Mouse (Mus musculus) embryonic facial prominence, embryonic 15.5 days (tissue): ENCODE measurements around the gene Nol3. TPM values are rescaled to one million over a fixed set of nuclear protein-coding genes. Genes with fewer than 3 reads are reported as not detected.
"Not testable (repeated sequence)": the region's sequence is repeated elsewhere in the genome, so short reads cannot be mapped to it uniquely, and the experiment has no call there.

Experiments used
- ATAC-seq: fragments of 200-750 bp; cut with Nextera tagmentation; 2 replicates; pipeline ENCODE4 v1.8.0; 2017; ENCODE audit warnings: low read depth, moderate TSS enrichment; ENCODE audit not compliant: insufficient number of reproducible peaks, low FRiP score, low TSS enrichment
- H3K27ac ChIP-seq: fragments of 300-500 bp; sonication (generic); replicated peaks from 2 replicates; pipeline ENCODE4 v1.5.1; 2015; ENCODE audit warnings: mild to moderate bottlenecking, inconsistent platforms
- H3K27me3 ChIP-seq: fragments of 300-500 bp; sonication (generic); 2 replicates; pipeline ENCODE4 v1.6.1; 2015; ENCODE audit warnings: inconsistent platforms
- H3K36me3 ChIP-seq: fragments of 300-500 bp; sonication (generic); 2 replicates; pipeline ENCODE4 v1.6.1; 2015; ENCODE audit warnings: mild to moderate bottlenecking, inconsistent platforms
- H3K4me1 ChIP-seq: fragments of 300-500 bp; sonication (generic); 2 replicates; pipeline ENCODE4 v1.6.1; 2015; ENCODE audit warnings: inconsistent platforms
- H3K4me2 ChIP-seq: fragments of 300-500 bp; sonication (generic); replicated peaks from 2 replicates; pipeline ENCODE4 v1.6.1; 2015; ENCODE audit warnings: mild to moderate bottlenecking, inconsistent platforms
- H3K4me3 ChIP-seq: fragments of 300-500 bp; sonication (generic); replicated peaks from 2 replicates; pipeline ENCODE4 v1.5.1; 2015; ENCODE audit warnings: mild to moderate bottlenecking, inconsistent platforms
- H3K9ac ChIP-seq: fragments of 300-500 bp; sonication (generic); 2 replicates; pipeline ENCODE4 v1.6.1; 2015; ENCODE audit warnings: inconsistent platforms
- H3K9me3 ChIP-seq: fragments of 300-500 bp; sonication (generic); replicated peaks from 2 replicates; pipeline ENCODE4 v1.6.1; 2016; ENCODE audit warnings: inconsistent platforms
- WGBS: fragments of 180-500 bp; shearing (Covaris S2); methylation state at CpG from one replicate; pipeline ENCODE4 v1.1.7; 2015; 5-methylcytosine and 5-hydroxymethylcytosine counted together
- polyA plus RNA-seq: library from polyadenylated mRNA; unstranded; fragments of >200 nt; fragmentation: Nextera tagmentation; extraction: Ambion mirVana; gene quantifications from 2 replicates; pipeline ENCODE4 v1.2.1, GENCODE M21; 2015

The Nol3 gene
- polyA plus RNA-seq, 1 experiment from 2014 or later, result 3.6 TPM

DNA sequence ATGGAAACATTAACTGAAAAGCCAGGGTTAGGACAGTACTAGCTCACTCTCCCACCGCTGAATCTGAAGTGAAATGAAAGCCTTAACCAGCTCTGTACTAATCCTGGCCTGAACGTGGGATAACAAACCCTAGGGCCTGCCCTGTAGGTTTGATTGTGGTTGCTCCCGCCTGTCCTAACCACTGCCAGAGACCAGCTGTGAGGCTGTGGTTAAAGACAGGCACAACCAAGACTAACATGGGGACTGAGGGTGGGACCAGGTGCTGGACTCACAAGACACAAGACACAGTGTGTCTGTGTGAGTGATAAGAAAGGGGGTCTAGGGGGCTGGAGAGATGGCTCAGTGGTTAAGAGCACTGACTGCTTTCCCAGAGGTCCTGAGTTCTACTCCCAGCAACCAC lies 4.6 kb downstream of the Nol3 start:
- 49% methylated on average over 3 of the region's 3 CpGs for WGBS
- ATAC-seq, result no peak
- Histone ChIP-seq H3K27me3 (peaks cover 39% of the 10 kb centered on the region), H3K4me2 (no peak overlapping the region), H3K4me1 (peaks cover 29% of the 10 kb centered on the region), H3K9ac (no peak overlapping the region), H3K27ac (no peak overlapping the region), H3K4me3 (no peak overlapping the region), H3K9me3 (no peaks in the 10 kb centered on the region), H3K36me3 (peaks cover 20% of the 10 kb centered on the region; the same call in 1 of the 2 replicates)

- no peaks in the 10 kb centered on the region for H3K9me3 ChIP-seq
- 85% methylated on average over 12 of the region's 12 CpGs for WGBS
- ATAC-seq, result no peak
- H3K4me3 ChIP-seq, result no peak overlapping the region
- H3K4me2 ChIP-seq, result no peak overlapping the region
- peaks cover 20% of the 10 kb centered on the region; the same call in 1 of the 2 replicates for H3K36me3 ChIP-seq
- no peak overlapping the region for H3K9ac ChIP-seq
- H3K27ac ChIP-seq, result no peak overlapping the region
- peaks cover 29% of the 10 kb centered on the region for H3K27me3 ChIP-seq
- H3K4me1 ChIP-seq, result peaks cover 16% of the 10 kb centered on the region
Measured at GRCm38 (mm10) chr8:105281821-105282220, 5.9 kb downstream of the Nol3 start.

GRCm38 (mm10) chr8:105282239-105282638 lies 6.3 kb downstream of the Nol3 start:
- H3K9me3 ChIP-seq, result no peaks in the 10 kb centered on the region
- no peak overlapping the region for H3K27ac ChIP-seq
- no peak overlapping the region for H3K9ac ChIP-seq
- peaks cover 20% of the 10 kb centered on the region; the same call in 1 of the 2 replicates for H3K36me3 ChIP-seq
- no peak overlapping the region for H3K4me3 ChIP-seq
- no peak overlapping the region for H3K4me2 ChIP-seq
- no peak for ATAC-seq
- H3K27me3 ChIP-seq, result peaks cover 24% of the 10 kb centered on the region
- WGBS, result 85% methylated on average over 4 of the region's 4 CpGs
- peaks cover 15% of the 10 kb centered on the region for H3K4me1 ChIP-seq

- peak; percentile 52; the same call in 1 of the 2 replicates for ATAC-seq
- H3K27ac ChIP-seq, result no peak overlapping the region
- H3K36me3 ChIP-seq, result peaks cover 20% of the 10 kb centered on the region; the same call in 1 of the 2 replicates
- H3K4me2 ChIP-seq, result 0 out of 2 replicates have a peak overlapping the region, but pooled peaks have one; percentile 6
- H3K27me3 ChIP-seq, result peaks cover 16% of the 10 kb centered on the region
- H3K4me1 ChIP-seq, result peaks cover 16% of the 10 kb centered on the region
- no peak overlapping the region for H3K4me3 ChIP-seq
- no peak overlapping the region for H3K9ac ChIP-seq
- WGBS, result 25% methylated on average over 23 of the region's 23 CpGs
- H3K9me3 ChIP-seq, result no peaks in the 10 kb centered on the region
Measured at GRCm38 (mm10) chr8:105283074-105283473, 7.1 kb downstream of the Nol3 start.

DNA sequence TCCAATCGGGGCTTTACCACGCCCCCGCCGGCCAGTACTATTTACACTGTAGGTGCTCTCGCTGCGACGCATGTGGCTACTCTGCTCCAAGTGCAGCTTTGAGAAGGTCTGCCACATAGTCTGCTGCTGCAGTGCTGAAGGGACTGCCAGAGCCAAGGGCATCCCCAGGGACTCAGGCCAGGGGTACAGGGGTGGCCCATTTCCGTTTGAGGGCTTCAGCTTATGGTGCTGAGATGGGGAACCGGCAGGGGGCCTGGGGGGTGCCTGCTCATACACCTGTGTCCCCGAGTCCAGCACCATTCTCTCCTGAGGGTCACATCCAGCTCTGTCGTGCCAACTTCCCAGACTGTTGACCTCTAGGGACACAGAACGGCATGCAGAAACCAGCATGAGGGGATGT lies 9.6 kb downstream of the Nol3 start:
- no peak overlapping the region for H3K9ac ChIP-seq
- H3K9me3 ChIP-seq, result no peaks in the 10 kb centered on the region
- H3K4me1 ChIP-seq, result peaks cover 25% of the 10 kb centered on the region
- no peak overlapping the region for H3K4me3 ChIP-seq
- no peak overlapping the region for H3K27ac ChIP-seq
- 42% methylated on average over 12 of the region's 12 CpGs for WGBS
- H3K27me3 ChIP-seq, result peaks cover 9% of the 10 kb centered on the region
- H3K36me3 ChIP-seq, result peaks cover 20% of the 10 kb centered on the region; the same call in 1 of the 2 replicates
- H3K4me2 ChIP-seq, result no peak overlapping the region
- no peak for ATAC-seq

GRCm38 (mm10) chr8:105286907-105287306 lies 11.0 kb downstream of the Nol3 start:
- no peaks in the 10 kb centered on the region for H3K9me3 ChIP-seq
- no peak overlapping the region for H3K4me3 ChIP-seq
- no peak overlapping the region for H3K4me2 ChIP-seq
- no peak overlapping the region for H3K9ac ChIP-seq
- whole genome bisulfite sequencing, result 82% methylated on average over 4 of the region's 4 CpGs
- H3K27ac ChIP-seq, result no peak overlapping the region
- peaks cover 12% of the 10 kb centered on the region for H3K27me3 ChIP-seq
- no peak for ATAC-seq
- H3K36me3 ChIP-seq, result 0 out of 2 replicates have a peak, but pooled peaks cover 12% of the 10 kb centered on the region
- peaks cover 29% of the 10 kb centered on the region for H3K4me1 ChIP-seq

- no peak for ATAC-seq
- peak overlapping the region; percentile 90; the same call in 1 of the 2 replicates for H3K4me2 ChIP-seq
- H3K4me1 ChIP-seq, result peaks cover 26% of the 10 kb centered on the region
- no peaks in the 10 kb centered on the region for H3K36me3 ChIP-seq
- H3K9ac ChIP-seq, result no peak overlapping the region
- H3K4me3 ChIP-seq, result peak overlapping the region; percentile 65
- H3K9me3 ChIP-seq, result no peaks in the 10 kb centered on the region
- H3K27me3 ChIP-seq, result peaks cover 12% of the 10 kb centered on the region
- H3K27ac ChIP-seq, result no peak overlapping the region
- 88% methylated on average over 5 of the region's 5 CpGs for WGBS
Measured at GRCm38 (mm10) chr8:105288231-105288630, 12.3 kb downstream of the Nol3 start.

DNA sequence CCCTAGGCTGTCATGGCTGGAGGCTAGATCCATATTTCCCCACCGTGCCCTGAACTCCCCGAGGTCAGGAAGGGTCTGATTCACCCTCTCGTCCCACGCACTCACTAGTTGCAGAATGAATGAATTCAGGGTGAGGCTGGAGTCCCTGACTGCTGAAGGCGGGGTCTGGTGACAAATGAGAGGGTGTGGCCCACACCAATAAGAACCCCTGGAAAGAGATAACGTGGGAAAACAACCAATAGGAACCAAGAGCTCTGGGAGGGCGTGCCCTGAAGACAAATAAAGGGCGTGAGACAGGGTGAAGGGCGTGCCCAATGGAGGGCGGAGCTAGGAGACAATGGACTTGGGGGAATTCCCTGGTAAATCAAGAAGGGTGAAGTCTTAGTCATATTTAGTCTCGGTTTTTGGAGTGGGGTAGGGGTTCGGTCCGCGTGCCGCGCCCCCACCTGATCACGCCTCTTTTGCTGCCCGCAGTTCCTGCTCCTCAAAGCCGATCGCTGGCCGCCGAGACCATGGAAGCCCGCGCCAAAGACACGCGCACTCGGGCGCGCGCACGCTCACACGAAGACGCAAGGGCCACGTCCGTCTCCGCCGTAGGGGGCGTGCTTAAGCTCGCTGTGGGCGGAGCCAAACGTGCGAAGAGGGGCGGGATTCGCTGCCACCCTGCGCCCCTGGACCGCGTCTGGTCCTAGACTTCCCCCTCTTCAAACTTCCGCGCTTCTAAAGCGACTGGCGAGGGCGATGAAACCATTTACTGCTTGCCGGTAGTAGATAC lies 13.2 kb downstream of the Nol3 start:
- Histone ChIP-seq H3K4me3 (peak overlapping the region; percentile 65), H3K36me3 (no peaks in the 10 kb centered on the region), H3K4me1 (peaks cover 25% of the 10 kb centered on the region), H3K27me3 (peaks cover 12% of the 10 kb centered on the region), H3K9me3 (no peaks in the 10 kb centered on the region), H3K4me2 (peak overlapping the region; percentile 90), H3K27ac (peak overlapping the region; percentile 90), H3K9ac (peak overlapping the region; percentile 46; the same call in 1 of the 2 replicates)
- ATAC-seq, result peak; percentile 88
- WGBS, result under 1% methylated on average over 53 of the region's 53 CpGs

DNA sequence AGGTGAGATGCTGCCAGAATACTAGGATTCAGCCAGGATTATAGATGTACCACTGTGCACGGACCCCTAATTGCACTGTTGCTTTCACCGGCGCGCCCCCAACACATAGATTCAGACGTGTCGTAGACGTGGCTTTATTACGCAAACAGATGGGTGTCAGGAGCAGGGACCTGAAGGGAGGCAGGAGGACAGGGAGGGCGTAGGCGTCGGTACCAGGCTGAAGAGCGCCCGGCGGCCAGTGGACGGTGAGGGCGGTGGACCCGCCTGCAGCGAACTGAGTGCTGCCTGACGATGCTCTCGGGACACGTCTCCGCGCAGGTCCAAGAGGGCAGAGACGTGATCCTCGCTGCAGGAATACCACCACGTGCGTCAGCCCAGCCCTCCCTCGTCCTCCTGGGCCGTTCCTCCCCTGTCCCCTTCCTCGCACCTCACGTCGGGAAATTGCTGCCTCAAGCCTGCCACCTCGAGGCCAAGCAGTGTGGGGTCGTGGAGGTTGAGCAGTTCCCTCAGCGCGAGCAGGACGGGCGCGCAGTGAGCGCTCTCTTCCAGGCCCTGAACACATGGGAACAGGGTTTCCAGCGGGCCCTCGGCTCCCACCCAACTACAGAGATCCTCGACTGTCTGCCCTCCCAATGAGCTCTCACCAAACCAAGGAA lies 14.0 kb downstream of the Nol3 start, which contains the start of gene 4931428F04Rik:
Gene 4931428F04Rik (minus strand): TSS at position 60 of the 656 bp plus-strand sequence.
- H3K4me3 ChIP-seq, result peak within 1 kb of the TSS; percentile 65
- WGBS, result 1% methylated on average over 43 of the region's 43 CpGs
- peak within 1 kb of the TSS; percentile 90 for H3K4me2 ChIP-seq
- H3K27me3 ChIP-seq, result peaks cover 12% of the 10 kb centered on the region
- peak; percentile 22 for ATAC-seq
- H3K9me3 ChIP-seq, result no peaks in the 10 kb centered on the region
- H3K9ac ChIP-seq, result peak within 1 kb of the TSS; percentile 46
- peaks cover 25% of the 10 kb centered on the region for H3K4me1 ChIP-seq
- peak within 1 kb of the TSS; percentile 90 for H3K27ac ChIP-seq
- no peaks in the 10 kb centered on the region for H3K36me3 ChIP-seq

DNA sequence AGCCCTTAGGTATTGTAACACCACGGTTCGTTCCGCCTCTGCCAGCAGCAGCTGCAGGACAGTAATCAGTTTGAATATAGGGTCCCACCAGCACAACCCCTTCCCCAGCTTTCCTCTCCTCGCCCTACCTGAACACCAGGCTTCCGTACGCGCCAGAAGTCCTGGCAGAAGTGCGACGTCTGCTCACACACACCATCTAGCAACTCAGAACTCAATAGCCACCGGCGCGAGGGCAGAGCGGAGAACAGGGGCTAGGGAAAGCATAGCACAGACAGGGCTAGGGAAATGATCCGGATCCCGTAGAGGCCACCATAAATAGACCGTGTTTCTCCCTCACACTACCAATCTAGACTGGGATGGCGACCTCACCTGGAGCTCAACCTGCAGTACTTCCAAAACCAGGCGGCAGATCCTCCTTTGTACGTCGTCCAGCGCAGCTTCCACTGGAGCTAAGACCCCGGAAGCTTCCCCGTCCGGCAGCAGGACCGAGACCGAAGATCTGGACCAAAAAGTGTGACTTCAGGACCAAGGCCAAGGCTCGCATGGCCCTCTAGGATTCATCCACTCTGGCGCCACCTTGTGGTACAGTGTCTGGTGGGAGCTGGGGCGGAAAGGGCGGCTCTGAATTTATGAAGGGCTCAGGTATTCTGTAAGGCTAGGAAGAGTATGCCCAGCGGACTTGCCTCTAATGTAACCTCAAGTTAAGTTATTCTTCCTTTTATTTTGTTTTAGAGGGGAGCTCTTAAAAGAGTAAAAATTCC lies 14.8 kb downstream of the Nol3 start:
- Histone ChIP-seq H3K9ac (no peak overlapping the region), H3K27me3 (peaks cover 12% of the 10 kb centered on the region), H3K9me3 (no peaks in the 10 kb centered on the region), H3K27ac (no peak overlapping the region), H3K4me1 (peaks cover 25% of the 10 kb centered on the region), H3K36me3 (no peaks in the 10 kb centered on the region), H3K4me2 (peak overlapping the region; percentile 90), H3K4me3 (peak overlapping the region; percentile 65)
- WGBS, result 6% methylated on average over 31 of the region's 31 CpGs
- ATAC-seq, result no peak

- not testable (repeated sequence) for H3K9me3 ChIP-seq, H3K36me3 ChIP-seq, H3K27ac ChIP-seq, H3K9ac ChIP-seq, H3K4me3 ChIP-seq, ATAC-seq, H3K4me2 ChIP-seq
- peaks cover 12% of the 10 kb centered on the region for H3K27me3 ChIP-seq
- 79% methylated on average over 8 of the region's 8 CpGs for WGBS
- H3K4me1 ChIP-seq, result peaks cover 25% of the 10 kb centered on the region
Measured at GRCm38 (mm10) chr8:105291364-105291763, 15.4 kb downstream of the Nol3 start.
